ENCODE assay signal across 10 mouse cellular contexts in genomic region chr5:112110306-112110969, GRCm38 (mm10).
A peak's percentile ranks its signal among the peaks of the same experiment; 100 is the strongest.
DNase-seq lines count a peak whose midpoint lies in the region; ATAC-seq and TF ChIP-seq lines count a peak whose summit lies in the region.
"Had no signal": no experiment of that assay in that cellular context is flagged by ENCODE, and none has a peak within 500 bp of the region (broad histone marks: within the 10 kb centered on the region; RNA-seq: fewer than 3 reads in every experiment).

No protein-coding gene starts in this region.

- intact Hi-C loops in left cerebral cortex, adult 2 months (cut with DNase I), result no loop called here

- H3K4me3 ChIP-seq in neural tube, embryonic 13.5 days, result no peak overlapping the region
- H3K4me3 ChIP-seq in neural tube, embryonic 15.5 days (replicated peaks), result no peak overlapping the region
- peak overlapping the region; percentile 33 for H3K4me3 ChIP-seq in left cerebral cortex, adult 2 months
- H3K4me3 ChIP-seq in liver, embryonic 12.5 days, result no peak overlapping the region

- no peaks in the 10 kb centered on the region for H3K36me3 ChIP-seq in neural tube, embryonic 13.5 days
- no peaks in the 10 kb centered on the region for H3K36me3 ChIP-seq in neural tube, embryonic 15.5 days
- no peaks in the 10 kb centered on the region for H3K36me3 ChIP-seq in liver, embryonic 12.5 days

- peaks cover 14% of the 10 kb centered on the region for H3K4me1 ChIP-seq in neural tube, embryonic 13.5 days (replicated peaks)
- peaks cover 8% of the 10 kb centered on the region; the same call in 1 of the 2 replicates for H3K4me1 ChIP-seq in neural tube, embryonic 15.5 days
- no peaks in the 10 kb centered on the region for H3K4me1 ChIP-seq in liver, embryonic 12.5 days

- no peaks in the 10 kb centered on the region for H3K9me3 ChIP-seq in neural tube, embryonic 13.5 days
- no peaks in the 10 kb centered on the region for H3K9me3 ChIP-seq in neural tube, embryonic 15.5 days (replicated peaks)
- no peaks in the 10 kb centered on the region for H3K9me3 ChIP-seq in liver, embryonic 12.5 days (replicated peaks)

- no peak for ATAC-seq in neural tube, embryonic 13.5 days (ENCODE audit: low read depth)
- ATAC-seq in neural tube, embryonic 15.5 days (ENCODE audit: low FRiP score), result no peak
- ATAC-seq in liver, embryonic 12.5 days, result no peak

- no peak; the same call in 1 of the 2 replicates for TF ChIP-seq CTCF in left cerebral cortex, adult 2 months (IDR thresholded peaks at IDR 0.05)

- H3K9ac ChIP-seq in neural tube, embryonic 13.5 days, result 0 out of 2 replicates have a peak overlapping the region, but pooled peaks have one; percentile 22
- no peak overlapping the region for H3K9ac ChIP-seq in neural tube, embryonic 15.5 days (replicated peaks)
- no peak overlapping the region for H3K9ac ChIP-seq in liver, embryonic 12.5 days

- H3K4me2 ChIP-seq in neural tube, embryonic 13.5 days, result no peak overlapping the region; the same call in 1 of the 2 replicates
- no peak overlapping the region for H3K4me2 ChIP-seq in neural tube, embryonic 15.5 days
- H3K4me2 ChIP-seq in liver, embryonic 12.5 days, result no peak overlapping the region

- H3K27ac ChIP-seq in neural tube, embryonic 13.5 days (replicated peaks), result peak overlapping the region; percentile 19; the same call in 1 of the 2 replicates
- H3K27ac ChIP-seq in neural tube, embryonic 15.5 days (replicated peaks), result no peak overlapping the region
- H3K27ac ChIP-seq in left cerebral cortex, adult 2 months, result peak overlapping the region; percentile 74
- H3K27ac ChIP-seq in liver, embryonic 12.5 days, result no peak overlapping the region

- DNase-seq in cerebellum, adult 9-11 months, result peak; percentile 11
- no peak for DNase-seq in cerebellum, postnatal 10 days
- DNase-seq in left cerebral cortex, adult 2 months (ENCODE audit: extremely low spot score in 1 of 2, low spot score in 2 of 2), result peak; percentile 22 to 24
- peak; percentile 23 for DNase-seq in telencephalon, adult 2 months (ENCODE audit: low read depth, low spot score)
- DNase-seq in kidney, postnatal 36 days, result no peak
- DNase-seq: kidney, adult 18-20 months; lung, postnatal 4 days had no signal

- 0 out of 2 replicates have a peak, but pooled peaks cover 8% of the 10 kb centered on the region for H3K27me3 ChIP-seq in neural tube, embryonic 13.5 days
- H3K27me3 ChIP-seq in neural tube, embryonic 15.5 days (replicated peaks), result no peaks in the 10 kb centered on the region
- H3K27me3 ChIP-seq in liver, embryonic 12.5 days (replicated peaks), result no peaks in the 10 kb centered on the region

- 28% methylated on average over 22 of the region's 22 CpGs for WGBS in neural tube, embryonic 13.5 days
- WGBS in neural tube, embryonic 15.5 days, result 25% methylated on average over 22 of the region's 22 CpGs
- WGBS in liver, embryonic 12.5 days (ENCODE audit: insufficient replicate concordance), result 56% methylated on average over 22 of the region's 22 CpGs

Comparison
In these comparisons a context has a peak if more than half of its experiments do, and no peak if none do; other contexts are left out.
1. DNase-seq: peak in cerebellum, adult 9-11 months (single experiment), left cerebral cortex, adult 2 months (2 of 2) and telencephalon, adult 2 months (single experiment); none in cerebellum, postnatal 10 days (0 of 2) and kidney, postnatal 36 days (0 of 2).
2. H3K27ac ChIP-seq: peak in neural tube, embryonic 13.5 days (single experiment) and left cerebral cortex, adult 2 months (single experiment); none in neural tube, embryonic 15.5 days (single experiment) and liver, embryonic 12.5 days (single experiment).